Mouse (Mus musculus) lung, adult 2 months (tissue): Measurements from ENCODE around the gene Ppp1r12a. TPM values are rescaled to one million over a fixed set of nuclear protein-coding genes. Genes with fewer than 3 reads are reported as not detected.
"Not testable (repeated sequence)": the region's sequence is repeated elsewhere in the genome, so short reads cannot be mapped to it uniquely, and the experiment has no call there.

Source experiments
- DNase-seq: peaks from one replicate; pipeline ENCODE4 v3.0.0; 2022
- H3K4me1 ChIP-seq: fragments of 200-500 bp; 2 replicates; pipeline ENCODE4 v1.6.1; 2011; ENCODE audit warnings: low read length; ENCODE audit not compliant: control insufficient read depth, insufficient read depth
- H3K4me3 ChIP-seq: fragments of 200-500 bp; replicated peaks from 2 replicates; pipeline ENCODE3; 2011; ENCODE audit warnings: low read depth, mild to moderate bottlenecking, control low read depth, low read length; ENCODE audit errors: extremely low read depth
- CTCF ChIP-seq: fragments of 200-500 bp; IDR thresholded peaks from 2 replicates; pipeline ENCODE4 v1.5.1; 2011; ENCODE audit warnings: mild to moderate bottlenecking, low read length, control low read depth; ENCODE audit not compliant: insufficient read depth
- POLR2A ChIP-seq: fragments of 200-500 bp; IDR thresholded peaks from 2 replicates; pipeline ENCODE4 v1.6.1; 2011; ENCODE audit warnings: low read depth, mild to moderate bottlenecking, control low read depth, low read length, borderline replicate concordance; ENCODE audit errors: extremely low read depth
- WGBS: fragments of 180-500 bp; shearing (Covaris S2); methylation state at CpG from one replicate; pipeline ENCODE4 v1.1.7; 2018; 5-methylcytosine and 5-hydroxymethylcytosine counted together
- polyA plus RNA-seq: library from polyadenylated mRNA; depleted of rRNA; stranded (reverse); fragments of >200 nt; gene quantifications from 2 replicates; pipeline ENCODE4 v1.2.3, GENCODE M21; 2012

The Ppp1r12a gene
- polyA plus RNA-seq, 1 experiment = 32.9 TPM

GRCm38 (mm10) chr10:108251181-108251580, 89.2 kb downstream of the Ppp1r12a start:
- WGBS = 40% methylated on average over 2 of the region's 2 CpGs
- Histone ChIP-seq H3K4me1 (no peaks in the 10 kb centered on the region), H3K4me3 (no peak overlapping the region)
- no peak for DNase-seq
- no peak for TF ChIP-seq CTCF

GRCm38 (mm10) chr10:108255812-108256376, 93.9 kb downstream of the Ppp1r12a start:
- Histone ChIP-seq H3K4me3 (no peak overlapping the region), H3K4me1 (no peaks in the 10 kb centered on the region)
- no peak for DNase-seq
- WGBS = 64% methylated on average over 7 of the region's 7 CpGs
- TF ChIP-seq POLR2A (no peak), CTCF (no peak)

GRCm38 (mm10) chr10:108260931-108261330, 98.9 kb downstream of the Ppp1r12a start:
- no peak overlapping the region for H3K4me3 ChIP-seq
- TF ChIP-seq POLR2A (no peak), CTCF (no peak)
- no peaks in the 10 kb centered on the region for H3K4me1 ChIP-seq
- no peak for DNase-seq
- 79% methylated on average over 10 of the region's 10 CpGs for WGBS

DNA sequence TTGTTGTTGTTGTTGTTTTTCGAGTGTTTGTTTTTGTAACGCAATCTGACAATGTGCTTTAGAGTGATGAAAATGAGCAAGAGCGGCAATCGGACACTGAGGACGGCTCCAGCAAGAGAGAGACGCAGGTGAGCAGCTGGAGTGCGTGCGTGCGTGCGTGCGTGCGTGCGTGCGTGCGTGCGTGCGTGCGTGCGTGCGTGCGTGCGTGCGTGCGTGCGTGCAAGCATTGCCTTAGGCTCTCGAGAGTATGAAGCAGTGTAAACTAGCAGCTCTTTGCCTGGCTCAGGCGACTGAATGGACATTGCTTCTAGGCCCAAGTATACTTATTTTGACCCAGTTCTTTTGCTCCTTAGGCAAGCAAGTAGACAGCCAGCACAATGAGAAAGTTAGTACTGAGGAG, 102.6 kb downstream of the Ppp1r12a start:
- no peak for DNase-seq
- Histone ChIP-seq H3K4me1 (no peaks in the 10 kb centered on the region), H3K4me3 (no peak overlapping the region)
- 95% methylated on average over 27 of the region's 27 CpGs for WGBS
- no peak for TF ChIP-seq POLR2A
- TF ChIP-seq CTCF = no peak

- Histone ChIP-seq H3K4me1 (no peaks in the 10 kb centered on the region), H3K4me3 (no peak overlapping the region)
- no peak for DNase-seq
- WGBS = 82% methylated on average over 7 of the region's 7 CpGs
- no peak for TF ChIP-seq CTCF
These were observed 109.2 kb downstream of the Ppp1r12a start for GRCm38 (mm10) chr10:108271201-108271600.

DNA sequence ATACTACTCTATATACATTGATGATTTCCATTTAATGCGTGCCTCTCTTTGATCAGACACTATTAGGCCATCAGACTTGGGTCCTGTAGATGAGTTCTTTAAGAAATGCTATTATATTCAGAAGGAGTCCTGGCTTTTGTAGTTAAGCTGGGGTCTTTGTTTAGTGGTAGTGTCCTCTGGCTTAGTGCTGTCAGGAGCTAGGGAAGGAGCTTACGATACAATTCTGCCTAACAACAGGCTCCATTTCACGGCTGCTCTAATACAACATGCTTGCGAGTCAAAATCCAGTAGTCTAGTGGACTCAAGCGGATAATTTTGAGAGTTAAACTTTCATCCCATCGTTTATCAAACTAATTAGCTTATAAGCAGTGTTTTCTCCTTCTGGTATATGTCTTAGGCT, 114.7 kb downstream of the Ppp1r12a start:
- WGBS = 89% methylated on average over 6 of the region's 6 CpGs
- no peak overlapping the region for H3K4me3 ChIP-seq
- H3K4me1 ChIP-seq = peaks cover 2% of the 10 kb centered on the region; the same call in 1 of the 2 replicates
- DNase-seq = no peak
- TF ChIP-seq CTCF = no peak
- no peak for TF ChIP-seq POLR2A

- Histone ChIP-seq H3K4me3 (no peak overlapping the region), H3K4me1 (peaks cover 2% of the 10 kb centered on the region; the same call in 1 of the 2 replicates)
- TF ChIP-seq POLR2A (no peak), CTCF (no peak)
- DNase-seq = no peak
- WGBS = 29% methylated on average over 7 of the region's 7 CpGs
These were observed 115.2 kb downstream of the Ppp1r12a start for GRCm38 (mm10) chr10:108277198-108277597.

- H3K4me1 ChIP-seq, H3K4me3 ChIP-seq, DNase-seq: not testable (repeated sequence)
- 84% methylated on average over 4 of the region's 5 CpGs for WGBS
These were observed 119.1 kb downstream of the Ppp1r12a start for GRCm38 (mm10) chr10:108281099-108281498.

DNA sequence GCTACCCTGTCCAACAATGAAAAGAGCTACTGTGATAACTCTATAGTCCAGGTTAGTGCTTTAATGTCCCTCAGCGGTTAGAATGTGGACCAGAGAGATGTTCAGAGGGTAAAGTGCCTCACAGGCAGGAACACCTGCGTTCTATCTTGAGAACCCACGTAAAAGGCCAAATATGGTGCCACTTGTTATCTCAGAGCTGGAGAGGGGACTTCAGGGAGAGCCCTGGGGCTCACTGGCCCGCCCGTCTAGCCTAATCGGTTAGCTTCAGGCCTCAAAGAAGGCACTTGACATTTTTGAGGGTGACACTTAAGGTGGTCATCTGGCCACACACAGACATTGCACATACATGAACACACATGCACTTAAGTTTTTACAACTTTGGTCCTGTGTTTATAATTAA, 120.4 kb downstream of the Ppp1r12a start:
- Histone ChIP-seq H3K4me3 (no peak overlapping the region), H3K4me1 (peaks cover 2% of the 10 kb centered on the region; the same call in 1 of the 2 replicates)
- TF ChIP-seq POLR2A = no peak
- TF ChIP-seq CTCF = no peak
- WGBS = 74% methylated on average over 6 of the region's 6 CpGs
- no peak for DNase-seq

DNA sequence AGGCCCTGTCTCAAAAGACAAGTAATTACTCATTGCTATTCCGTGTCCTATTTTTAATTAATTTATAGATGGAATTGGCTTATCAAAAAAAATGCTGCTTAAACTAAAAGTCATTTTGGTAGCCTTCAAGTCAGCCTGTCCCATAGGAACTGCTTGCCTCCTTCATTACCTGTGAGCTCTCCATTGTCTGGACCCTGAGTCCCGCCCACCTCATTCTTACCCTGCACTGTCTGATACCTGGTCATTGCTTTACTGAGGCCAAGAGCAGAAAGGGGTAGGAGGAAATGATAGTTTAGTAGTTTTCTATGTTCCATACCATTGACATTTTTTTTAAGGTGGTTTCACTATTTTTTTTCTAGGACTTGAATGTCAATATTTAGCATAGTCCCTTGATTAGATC, 121.4 kb downstream of the Ppp1r12a start:
- WGBS = 95% methylated on average over 2 of the region's 2 CpGs

GRCm38 (mm10) chr10:108283837-108284236, 121.8 kb downstream of the Ppp1r12a start:
- 68% methylated on average over 4 of the region's 4 CpGs for WGBS
- no peak for DNase-seq
- TF ChIP-seq POLR2A = no peak
- TF ChIP-seq CTCF = no peak

More for the DNA sequence above, 121.4 kb downstream of the Ppp1r12a start:
- Histone ChIP-seq H3K4me3 (no peak overlapping the region), H3K4me1 (no peaks in the 10 kb centered on the region)
- no peak for TF ChIP-seq CTCF
- TF ChIP-seq POLR2A = no peak
- no peak for DNase-seq

More at GRCm38 (mm10) chr10:108283837-108284236, 121.8 kb downstream of the Ppp1r12a start:
- Histone ChIP-seq H3K4me3 (no peak overlapping the region), H3K4me1 (no peaks in the 10 kb centered on the region)
